Mouse (Mus musculus): ENCODE results near the gene Gm5617. TPM values are rescaled to one million over a fixed set of nuclear protein-coding genes. Genes with fewer than 3 reads are reported as not detected.
"Not testable (repeated sequence)": the region's sequence is repeated elsewhere in the genome, so short reads cannot be mapped to it uniquely, and the experiment has no call there.

The Gm5617 gene
- polyA plus RNA-seq (2011; ENCODE audit: insufficient read length, low read depth, missing spikeins) = 5.8 and 7.8 TPM in 2 replicates

GRCm38 (mm10) chr9:48494817-48495547 lies at the start of gene Gm5617, which contains the start of gene Rbm7:
Gene Gm5617 (plus strand): TSS chr9:48495442.
Gene Rbm7 (minus strand): TSS chr9:48495299.
- H3K4me3 ChIP-seq (ENCODE audit: insufficient read depth, low read length) = peak within 1 kb of the TSS; percentile 70
- H3K27ac ChIP-seq (ENCODE audit: insufficient read depth, low read length) = peak within 1 kb of the TSS; percentile 67
- peaks cover 3% of the 10 kb centered on the region; the same call in 1 of the 2 replicates for H3K4me1 ChIP-seq (ENCODE audit: control insufficient read depth, insufficient read depth, low read length)
- TF ChIP-seq CTCF (IDR thresholded peaks at IDR 0.05; ENCODE audit: borderline replicate concordance, insufficient read depth, low read length) (no peak), POLR2A (IDR thresholded peaks at IDR 0.05; ENCODE audit: low read depth, low read length) (peak; percentile 86)

GRCm38 (mm10) chr9:48447783-48448209 lies 47.4 kb upstream of the Gm5617 start:
- Histone ChIP-seq H3K4me1 (ENCODE audit: control insufficient read depth, insufficient read depth, low read length) (no peaks in the 10 kb centered on the region), H3K4me3 (ENCODE audit: insufficient read depth, low read length) (no peak overlapping the region), H3K27ac (ENCODE audit: insufficient read depth, low read length) (no peak overlapping the region)
- TF ChIP-seq CTCF (IDR thresholded peaks at IDR 0.05; ENCODE audit: borderline replicate concordance, insufficient read depth, low read length) (no peak), POLR2A (IDR thresholded peaks at IDR 0.05; ENCODE audit: low read depth, low read length) (no peak)

- no peak for TF ChIP-seq POLR2A (IDR thresholded peaks at IDR 0.05; ENCODE audit: low read depth, low read length)
- TF ChIP-seq CTCF (IDR thresholded peaks at IDR 0.05; ENCODE audit: borderline replicate concordance, insufficient read depth, low read length) = no peak
- Histone ChIP-seq H3K4me1 (ENCODE audit: control insufficient read depth, insufficient read depth, low read length) (no peaks in the 10 kb centered on the region), H3K4me3 (ENCODE audit: insufficient read depth, low read length) (no peak overlapping the region), H3K27ac (ENCODE audit: insufficient read depth, low read length) (no peak overlapping the region)
These were observed 45.2 kb upstream of the Gm5617 start for GRCm38 (mm10) chr9:48450066-48450465.

GRCm38 (mm10) chr9:48455961-48456360 lies 39.3 kb upstream of the Gm5617 start:
- no peak overlapping the region for H3K27ac ChIP-seq (ENCODE audit: insufficient read depth, low read length)
- TF ChIP-seq CTCF (IDR thresholded peaks at IDR 0.05; ENCODE audit: borderline replicate concordance, insufficient read depth, low read length) (no peak), POLR2A (IDR thresholded peaks at IDR 0.05; ENCODE audit: low read depth, low read length) (no peak)
- no peaks in the 10 kb centered on the region for H3K4me1 ChIP-seq (ENCODE audit: control insufficient read depth, insufficient read depth, low read length)
- no peak overlapping the region for H3K4me3 ChIP-seq (ENCODE audit: insufficient read depth, low read length)

- H3K27ac ChIP-seq (ENCODE audit: insufficient read depth, low read length) = no peak overlapping the region
- H3K4me1 ChIP-seq (ENCODE audit: control insufficient read depth, insufficient read depth, low read length) = no peaks in the 10 kb centered on the region
- TF ChIP-seq POLR2A (IDR thresholded peaks at IDR 0.05; ENCODE audit: low read depth, low read length) (no peak), CTCF (IDR thresholded peaks at IDR 0.05; ENCODE audit: borderline replicate concordance, insufficient read depth, low read length) (no peak)
- no peak overlapping the region for H3K4me3 ChIP-seq (ENCODE audit: insufficient read depth, low read length)
These were observed 36.4 kb upstream of the Gm5617 start for GRCm38 (mm10) chr9:48458879-48459278.

GRCm38 (mm10) chr9:48459391-48459790 lies 35.9 kb upstream of the Gm5617 start:
- no peaks in the 10 kb centered on the region for H3K4me1 ChIP-seq (ENCODE audit: control insufficient read depth, insufficient read depth, low read length)
- H3K27ac ChIP-seq (ENCODE audit: insufficient read depth, low read length) = no peak overlapping the region
- no peak overlapping the region for H3K4me3 ChIP-seq (ENCODE audit: insufficient read depth, low read length)
- TF ChIP-seq CTCF (IDR thresholded peaks at IDR 0.05; ENCODE audit: borderline replicate concordance, insufficient read depth, low read length) = no peak
- TF ChIP-seq POLR2A (IDR thresholded peaks at IDR 0.05; ENCODE audit: low read depth, low read length) = no peak

GRCm38 (mm10) chr9:48460720-48461119 lies 34.5 kb upstream of the Gm5617 start:
- Histone ChIP-seq H3K4me1 (ENCODE audit: control insufficient read depth, insufficient read depth, low read length) (no peaks in the 10 kb centered on the region), H3K27ac (ENCODE audit: insufficient read depth, low read length) (no peak overlapping the region), H3K4me3 (ENCODE audit: insufficient read depth, low read length) (no peak overlapping the region)
- TF ChIP-seq CTCF (IDR thresholded peaks at IDR 0.05; ENCODE audit: borderline replicate concordance, insufficient read depth, low read length) (no peak), POLR2A (IDR thresholded peaks at IDR 0.05; ENCODE audit: low read depth, low read length) (no peak)

- H3K4me3 ChIP-seq (ENCODE audit: insufficient read depth, low read length) = no peak overlapping the region
- H3K27ac ChIP-seq (ENCODE audit: insufficient read depth, low read length) = no peak overlapping the region
- no peak for TF ChIP-seq CTCF (IDR thresholded peaks at IDR 0.05; ENCODE audit: borderline replicate concordance, insufficient read depth, low read length)
- TF ChIP-seq POLR2A (IDR thresholded peaks at IDR 0.05; ENCODE audit: low read depth, low read length) = no peak
- no peaks in the 10 kb centered on the region for H3K4me1 ChIP-seq (ENCODE audit: control insufficient read depth, insufficient read depth, low read length)
These were observed 33.7 kb upstream of the Gm5617 start for GRCm38 (mm10) chr9:48461545-48461944.

GRCm38 (mm10) chr9:48465671-48466070 lies 29.6 kb upstream of the Gm5617 start:
- TF ChIP-seq POLR2A (IDR thresholded peaks at IDR 0.05; ENCODE audit: low read depth, low read length) (no peak), CTCF (IDR thresholded peaks at IDR 0.05; ENCODE audit: borderline replicate concordance, insufficient read depth, low read length) (0 out of 2 replicates have a peak, but pooled peaks have one; percentile 14)

GRCm38 (mm10) chr9:48466804-48467203 lies 28.4 kb upstream of the Gm5617 start:
- no peak overlapping the region for H3K4me3 ChIP-seq (ENCODE audit: insufficient read depth, low read length)
- no peak overlapping the region for H3K27ac ChIP-seq (ENCODE audit: insufficient read depth, low read length)
- no peaks in the 10 kb centered on the region for H3K4me1 ChIP-seq (ENCODE audit: control insufficient read depth, insufficient read depth, low read length)
- no peak for TF ChIP-seq POLR2A (IDR thresholded peaks at IDR 0.05; ENCODE audit: low read depth, low read length)
- no peak for TF ChIP-seq CTCF (IDR thresholded peaks at IDR 0.05; ENCODE audit: borderline replicate concordance, insufficient read depth, low read length)

More at GRCm38 (mm10) chr9:48465671-48466070, 29.6 kb upstream of the Gm5617 start:
- H3K27ac ChIP-seq (ENCODE audit: insufficient read depth, low read length) = no peak overlapping the region
- H3K4me1 ChIP-seq (ENCODE audit: control insufficient read depth, insufficient read depth, low read length) = no peaks in the 10 kb centered on the region
- H3K4me3 ChIP-seq (ENCODE audit: insufficient read depth, low read length) = no peak overlapping the region

- H3K4me1 ChIP-seq (ENCODE audit: control insufficient read depth, insufficient read depth, low read length); H3K4me3 ChIP-seq (ENCODE audit: insufficient read depth, low read length); H3K27ac ChIP-seq (ENCODE audit: insufficient read depth, low read length): not testable (repeated sequence)
These were observed 27.8 kb upstream of the Gm5617 start for GRCm38 (mm10) chr9:48467471-48467870.

All from embryonic fibroblast, embryonic 13.5 days (primary cell).